Mouse (Mus musculus): ENCODE measurements around the gene Cyp2f2. TPM values are rescaled to one million over a fixed set of nuclear protein-coding genes. Genes with fewer than 3 reads are reported as not detected.

The Cyp2f2 gene
- total RNA-seq (2021) = under 1 TPM in 1 of 2 experiments, not detected in 1; 0.41 TPM

GRCm38 (mm10) chr7:27119676-27120075 is at the start of gene Cyp2f2:
Gene Cyp2f2 (plus strand): TSS chr7:27119909.
- DNase-seq (ENCODE audit: low spot score in 2 of 2) = no peak
- intact Hi-C loops (cut with DNase I) = loop anchor here (10.0 kb wide), 1 partner anchor 1265 kb away; no protein-coding TSS in a partner anchor

DNA sequence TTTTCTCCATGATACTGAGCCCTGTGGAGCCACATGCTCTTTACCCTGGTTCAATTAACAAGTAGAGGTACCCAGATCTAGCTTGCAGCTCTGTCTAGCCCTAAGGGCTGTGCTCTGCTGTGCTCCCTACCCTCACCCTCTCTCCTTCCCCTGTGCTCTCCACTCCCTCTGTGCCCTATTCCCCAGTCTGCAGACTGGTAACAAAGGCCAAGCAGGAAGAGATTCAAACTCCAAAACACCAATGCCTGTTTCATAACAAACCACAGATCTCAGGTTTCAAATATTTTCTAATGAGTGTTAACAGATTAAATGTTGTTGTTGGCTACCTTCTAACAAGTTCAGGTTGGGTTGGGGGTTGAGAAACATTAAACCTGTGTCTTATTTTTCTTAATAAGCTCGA is 41.1 kb upstream of the Cyp2f2 start:
- DNase-seq (ENCODE audit: low spot score in 2 of 2) = no peak
- intact Hi-C loops (cut with DNase I) = no loop called here

- intact Hi-C loops (cut with DNase I) = no loop called here
- DNase-seq (ENCODE audit: low spot score in 2 of 2) = no peak
Measured at GRCm38 (mm10) chr7:27081625-27082024, 38.1 kb upstream of the Cyp2f2 start.

GRCm38 (mm10) chr7:27091039-27091438 is 28.7 kb upstream of the Cyp2f2 start:
- intact Hi-C loops (cut with DNase I) = no loop called here
- no peak for DNase-seq (ENCODE audit: low spot score in 2 of 2)

- intact Hi-C loops (cut with DNase I) = no loop called here
- DNase-seq (ENCODE audit: low spot score in 2 of 2) = no peak
Measured at GRCm38 (mm10) chr7:27092038-27092703, 27.5 kb upstream of the Cyp2f2 start.

- DNase-seq (ENCODE audit: low spot score in 2 of 2) = no peak
- intact Hi-C loops (cut with DNase I) = no loop called here
Measured at GRCm38 (mm10) chr7:27092882-27093281, 26.8 kb upstream of the Cyp2f2 start.

- intact Hi-C loops (cut with DNase I) = no loop called here
- DNase-seq (ENCODE audit: low spot score in 2 of 2) = no peak
Measured at GRCm38 (mm10) chr7:27104882-27105281, 14.8 kb upstream of the Cyp2f2 start.

- intact Hi-C loops (cut with DNase I) = no loop called here
- DNase-seq (ENCODE audit: low spot score in 2 of 2) = no peak
Measured at GRCm38 (mm10) chr7:27110327-27110726, 9.4 kb upstream of the Cyp2f2 start.

DNA sequence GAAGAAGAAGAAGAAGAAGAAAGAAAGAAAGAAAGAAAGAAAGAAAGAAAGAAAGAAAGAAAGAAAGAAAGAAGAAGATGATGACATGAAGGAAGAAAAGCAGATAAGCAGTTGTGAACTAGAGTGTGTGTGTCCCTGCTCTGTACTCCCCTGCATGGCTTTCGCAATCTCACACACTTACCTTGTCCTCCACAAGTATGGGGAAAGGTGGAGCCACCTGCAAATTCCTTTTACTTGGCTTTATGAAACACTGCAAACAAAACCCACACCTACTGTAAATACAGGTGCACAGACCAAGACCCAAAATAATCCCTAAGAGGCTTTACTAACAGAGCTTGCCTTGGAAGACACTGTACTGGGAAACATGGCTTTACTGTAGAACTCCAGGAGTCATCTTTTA is 8.7 kb upstream of the Cyp2f2 start:
- intact Hi-C loops (cut with DNase I) = no loop called here
- no peak for DNase-seq (ENCODE audit: low spot score in 2 of 2)

DNA sequence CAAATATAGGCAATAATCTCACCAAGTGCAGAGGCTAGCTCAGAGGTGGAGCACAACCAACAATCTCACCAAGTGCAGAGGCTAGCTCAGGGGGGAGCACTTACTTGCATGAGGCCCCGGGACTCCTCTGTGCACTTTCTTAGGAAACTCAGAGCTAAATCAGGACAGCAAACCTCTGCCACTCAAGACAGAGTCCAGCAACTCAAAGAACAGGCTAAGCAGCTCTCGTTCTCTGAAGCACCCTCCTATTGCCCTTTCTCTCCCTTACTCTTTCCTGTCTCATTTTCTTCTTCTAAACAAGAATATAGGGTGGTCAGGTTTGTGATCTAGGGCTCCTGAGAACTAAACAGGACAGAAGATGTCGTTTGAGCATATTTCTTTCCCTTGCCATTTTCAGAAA is 7.7 kb upstream of the Cyp2f2 start:
- intact Hi-C loops (cut with DNase I) = no loop called here
- no peak for DNase-seq (ENCODE audit: low spot score in 2 of 2)

DNA sequence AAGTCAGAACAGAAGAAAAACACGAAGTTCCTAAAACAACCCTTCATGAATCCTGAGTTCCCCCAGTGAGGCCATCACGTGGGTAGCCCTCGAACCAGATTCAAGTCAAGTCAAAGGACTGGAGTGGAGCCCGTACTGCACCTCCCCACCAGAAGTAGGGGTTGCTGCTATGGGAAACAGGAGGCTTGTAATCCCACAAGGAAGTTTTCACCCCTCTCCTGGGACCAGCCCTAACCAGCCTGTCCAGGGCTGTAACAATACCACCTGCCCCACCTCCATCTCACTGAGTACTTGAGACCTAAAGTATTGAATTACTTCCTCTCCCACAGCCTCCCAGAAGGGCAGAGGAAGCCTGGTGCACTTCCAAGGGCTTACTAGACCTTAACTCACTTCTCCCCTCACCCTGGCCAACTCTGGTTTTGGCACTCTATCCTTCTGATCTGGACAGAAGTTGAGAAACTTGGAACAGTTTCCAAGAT is 1.6 kb upstream of the Cyp2f2 start:
- intact Hi-C loops (cut with DNase I) = no loop called here
- DNase-seq (ENCODE audit: low spot score in 2 of 2) = no peak

DNA sequence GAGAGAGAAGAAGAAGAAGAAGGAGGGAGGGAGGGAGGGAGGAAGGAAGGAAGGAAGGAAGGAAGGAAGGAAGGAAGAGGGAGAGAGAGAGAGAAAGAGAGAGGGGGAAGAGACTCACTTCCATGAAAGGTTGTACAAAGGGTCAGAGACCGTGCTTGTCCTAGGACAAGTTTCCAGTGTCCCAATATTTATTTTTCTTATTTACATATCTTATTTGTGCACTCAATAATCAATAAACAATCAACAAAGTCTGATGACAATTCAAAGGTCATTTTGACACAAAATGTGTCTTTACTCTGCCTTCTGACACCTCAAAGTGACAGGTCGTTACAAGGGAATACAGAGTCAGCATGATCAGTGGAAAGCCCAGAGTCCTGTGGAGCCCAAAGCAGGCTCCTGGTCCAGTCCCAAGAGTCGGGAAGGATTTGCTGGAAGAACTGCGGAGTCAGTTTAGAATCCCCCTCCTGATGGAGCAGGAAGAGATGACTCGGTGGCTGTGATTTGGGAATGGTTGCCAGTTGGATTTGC is 4.7 kb downstream of the Cyp2f2 start:
- DNase-seq (ENCODE audit: low spot score in 2 of 2) = no peak
- intact Hi-C loops (cut with DNase I) = loop anchor here (10.0 kb wide), 1 partner anchor 1270 kb away; no protein-coding TSS in a partner anchor

GRCm38 (mm10) chr7:27124969-27125368 is 5.3 kb downstream of the Cyp2f2 start:
- intact Hi-C loops (cut with DNase I) = loop anchor here (5.0 to 10.0 kb wide), 2 partner anchors 348 to 1270 kb away; no protein-coding TSS in a partner anchor
- DNase-seq (ENCODE audit: low spot score in 2 of 2) = no peak

GRCm38 (mm10) chr7:27128162-27128561 is 8.5 kb downstream of the Cyp2f2 start:
- intact Hi-C loops (cut with DNase I) = loop anchor here (5.0 to 10.0 kb wide), 2 partner anchors 351 to 1273 kb away; no protein-coding TSS in a partner anchor
- DNase-seq (ENCODE audit: low spot score in 2 of 2) = peak; percentile 37 to 48

DNA sequence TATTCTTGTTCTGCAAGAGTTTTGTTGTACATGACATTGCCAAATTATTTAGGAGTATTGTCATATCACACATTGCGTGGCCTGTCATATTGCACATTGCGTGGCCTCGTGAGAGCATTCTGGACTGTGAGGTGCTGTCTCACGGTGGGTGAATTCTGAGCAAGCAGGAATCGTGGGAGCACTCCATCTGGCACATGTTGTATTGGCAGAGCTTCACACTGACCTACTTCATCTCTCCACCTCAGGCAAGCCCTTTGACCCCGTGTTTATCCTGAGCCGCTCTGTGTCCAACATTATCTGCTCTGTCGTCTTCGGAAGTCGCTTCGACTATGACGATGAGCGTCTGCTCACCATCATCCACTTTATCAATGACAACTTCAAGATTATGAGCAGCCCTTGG is 9.2 kb downstream of the Cyp2f2 start:
- intact Hi-C loops (cut with DNase I) = loop anchor here (5.0 to 10.0 kb wide), 2 partner anchors 352 to 1274 kb away; no protein-coding TSS in a partner anchor

GRCm38 (mm10) chr7:27129811-27130210 is 10.1 kb downstream of the Cyp2f2 start:
- intact Hi-C loops (cut with DNase I) = loop anchor here (5.0 to 10.0 kb wide), 3 partner anchors 147 to 1275 kb away; no protein-coding TSS in a partner anchor
- no peak for DNase-seq (ENCODE audit: low spot score in 2 of 2)

More for the DNA sequence above, 9.2 kb downstream of the Cyp2f2 start:
- no peak for DNase-seq (ENCODE audit: low spot score in 2 of 2)

GRCm38 (mm10) chr7:27130521-27131370 is 11.0 kb downstream of the Cyp2f2 start:
- DNase-seq (ENCODE audit: low spot score in 2 of 2) = no peak
- intact Hi-C loops (cut with DNase I) = loop anchor here (5.0 kb wide), 1 partner anchor 147 kb away; no protein-coding TSS in a partner anchor

DNA sequence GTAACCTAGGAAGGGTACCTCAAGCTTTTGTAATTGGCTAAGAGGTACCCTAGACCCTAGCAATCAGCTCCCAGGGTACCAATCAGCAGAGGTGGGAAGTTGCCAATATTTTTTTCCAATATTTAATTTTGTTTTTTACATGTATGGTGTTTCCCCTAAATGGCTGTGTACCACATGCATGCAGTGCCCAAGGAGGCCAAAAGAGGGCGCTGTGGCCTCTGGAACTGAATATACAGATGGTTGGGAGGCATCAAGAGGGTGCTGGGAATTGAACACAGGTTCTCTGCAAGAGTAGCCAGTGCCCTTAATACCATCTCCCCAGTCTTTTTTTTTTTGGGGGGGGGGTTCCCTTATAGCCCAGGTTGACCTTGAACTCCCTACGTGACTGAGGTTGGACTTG is 11.7 kb downstream of the Cyp2f2 start:
- DNase-seq (ENCODE audit: low spot score in 2 of 2) = no peak
- intact Hi-C loops (cut with DNase I) = loop anchor here (5.0 kb wide), 1 partner anchor 146 kb away; no protein-coding TSS in a partner anchor

GRCm38 (mm10) chr7:27132588-27132987 is 12.9 kb downstream of the Cyp2f2 start:
- intact Hi-C loops (cut with DNase I) = loop anchor here (5.0 kb wide), 1 partner anchor 145 kb away; no protein-coding TSS in a partner anchor
- DNase-seq (ENCODE audit: low spot score in 2 of 2) = peak; percentile 44 to 47

- intact Hi-C loops (cut with DNase I) = loop anchor here (5.0 kb wide), 1 partner anchor 144 kb away; no protein-coding TSS in a partner anchor
Measured at GRCm38 (mm10) chr7:27133156-27133555, 13.4 kb downstream of the Cyp2f2 start.

More at GRCm38 (mm10) chr7:27133156-27133555, 13.4 kb downstream of the Cyp2f2 start:
- no peak for DNase-seq (ENCODE audit: low spot score in 2 of 2)

Measured in left cerebral cortex, postnatal 25 days (tissue).